Mouse (Mus musculus) thymus, postnatal 36 days (tissue): Measurements from ENCODE around the gene Arhgap6.
A peak's percentile ranks its signal among the peaks of the same experiment; 100 is the strongest.
"Not testable (repeated sequence)": the region's sequence is repeated elsewhere in the genome, so short reads cannot be mapped to it uniquely, and the experiment has no call there.

Experiments
- DNase-seq, 2 experiments: peaks; one replicate each; pipeline ENCODE4 v3.0.0; 2022; ENCODE audit warnings: mixed read lengths in 2 of 2

Gene Arhgap6

DNA sequence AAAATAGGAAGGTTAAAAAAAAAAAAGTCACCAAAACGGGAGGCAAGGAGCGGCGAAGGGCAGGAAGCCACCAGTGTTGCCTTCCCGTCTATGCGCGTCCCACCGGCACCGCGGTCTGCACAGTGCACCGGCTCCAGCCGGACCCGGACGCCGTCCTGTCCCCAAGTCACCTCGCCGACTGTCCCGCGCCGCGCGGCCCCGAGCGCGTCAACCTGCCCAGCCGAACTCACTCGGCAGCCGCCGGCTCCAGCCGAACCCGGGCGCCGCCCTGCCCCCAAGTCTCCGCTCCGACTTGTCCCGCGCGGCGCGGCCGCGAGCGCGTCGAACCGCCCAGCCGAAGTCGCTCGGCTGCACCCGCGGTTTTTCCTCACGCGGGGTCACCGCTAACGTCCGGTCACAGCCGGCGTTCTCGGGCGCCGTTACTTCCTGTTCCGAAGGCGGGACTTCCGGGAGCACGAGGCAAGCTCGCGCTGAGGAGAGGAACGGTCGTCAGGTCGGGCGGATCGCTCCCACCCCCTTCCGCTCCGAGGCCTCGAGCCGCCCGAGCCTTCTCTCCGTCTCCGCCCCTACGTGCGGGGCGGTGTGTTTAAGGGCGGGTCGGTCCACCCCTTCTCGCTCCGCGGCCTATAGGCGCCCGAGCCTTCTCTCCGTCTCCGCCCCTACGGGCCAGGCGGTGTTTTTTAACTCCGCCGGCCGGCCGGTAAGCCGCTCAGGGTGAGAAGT is 525.2 kb downstream of the Arhgap6 start, which contains the start of gene Hccs:
Hccs (minus strand) TSS at position 428 of the 723 bp plus-strand sequence.
- peak; percentile 81 to 92 for DNase-seq

DNA sequence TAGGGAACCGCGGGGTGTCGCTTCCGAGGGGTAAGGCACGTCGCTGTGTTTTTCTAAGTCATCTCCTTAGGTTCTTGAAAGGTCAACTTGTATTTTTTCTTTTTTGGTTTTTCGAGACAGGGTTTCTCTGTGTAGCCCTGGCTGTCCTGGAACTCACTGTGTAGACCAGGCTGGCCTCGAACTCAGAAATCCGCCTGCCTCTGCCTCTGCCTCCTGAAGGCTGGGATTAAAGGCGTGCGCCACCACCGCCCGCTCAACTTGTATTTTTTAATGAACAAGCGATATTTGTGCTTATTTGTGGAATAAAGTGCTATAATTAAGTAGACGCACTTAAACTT is 525.7 kb downstream of the Arhgap6 start:
- not testable (repeated sequence) for DNase-seq

DNA sequence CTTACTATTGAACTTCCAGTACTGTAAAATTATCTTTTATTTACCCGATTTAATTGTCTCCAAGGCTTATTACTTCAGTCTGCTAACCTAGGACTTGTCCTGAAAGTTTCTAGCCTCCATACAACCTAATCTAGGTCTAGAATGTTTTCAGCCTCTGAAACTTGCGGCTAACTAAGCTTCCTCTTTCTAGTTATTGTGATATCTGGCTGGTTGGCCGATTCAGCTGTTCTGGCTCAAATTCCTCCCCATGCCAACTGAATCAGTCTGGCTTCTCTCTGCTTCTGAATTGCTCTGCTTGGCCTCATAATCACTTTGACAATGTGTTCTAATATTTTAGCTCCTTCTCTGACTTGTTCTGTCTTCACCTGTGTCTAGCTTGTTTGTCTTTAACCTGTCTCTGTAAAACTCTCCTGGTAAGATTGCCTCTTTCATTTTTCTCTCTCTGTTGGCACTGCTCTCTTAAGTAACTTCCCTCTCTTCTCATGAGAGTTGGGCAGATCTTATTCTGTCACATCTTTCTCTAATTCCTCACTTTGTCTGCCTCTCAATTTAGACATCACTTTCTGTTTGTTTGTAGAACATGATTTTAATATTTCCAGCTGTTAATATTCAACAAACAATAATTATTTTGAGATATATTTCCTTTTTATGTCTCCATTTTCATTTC is 531.2 kb downstream of the Arhgap6 start:
- DNase-seq, result no peak

DNA sequence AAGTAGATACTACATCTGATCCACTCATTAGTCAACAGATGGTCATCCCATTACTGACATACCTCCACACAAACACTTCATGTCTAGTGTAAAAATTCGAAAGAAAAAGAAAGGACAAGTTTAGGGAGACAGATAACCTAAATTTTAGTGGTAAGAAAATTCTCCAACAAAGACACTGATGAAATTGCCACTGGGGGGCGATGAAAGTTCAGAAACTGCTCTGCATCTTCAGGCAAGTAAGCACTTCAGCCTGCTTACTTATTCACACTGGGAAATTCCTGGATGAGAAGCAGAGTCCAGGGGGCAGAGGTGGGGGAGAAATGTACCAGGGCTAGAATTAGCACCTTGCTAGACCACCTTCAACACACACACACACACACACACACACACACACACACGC is 537.4 kb downstream of the Arhgap6 start:
- DNase-seq, result no peak

DNA sequence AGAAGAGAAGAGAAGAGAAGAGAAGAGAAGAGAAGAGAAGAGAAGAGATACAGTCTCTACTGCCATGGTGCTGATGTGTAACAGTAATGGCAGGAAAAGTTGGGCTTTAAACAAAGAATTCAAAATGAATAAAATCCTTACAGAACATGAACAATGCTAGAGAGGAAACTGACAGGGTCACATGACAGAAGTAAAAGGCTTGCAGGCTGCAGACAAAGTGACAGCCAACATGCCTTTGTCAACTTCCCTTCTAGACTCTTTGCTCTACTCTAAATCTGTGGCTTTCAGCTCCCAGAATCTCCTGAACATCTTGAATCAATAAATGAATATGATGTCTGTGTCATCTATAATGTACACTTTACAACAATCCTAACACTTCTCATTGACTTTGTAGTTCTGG is 542.7 kb downstream of the Arhgap6 start:
- no peak for DNase-seq

DNA sequence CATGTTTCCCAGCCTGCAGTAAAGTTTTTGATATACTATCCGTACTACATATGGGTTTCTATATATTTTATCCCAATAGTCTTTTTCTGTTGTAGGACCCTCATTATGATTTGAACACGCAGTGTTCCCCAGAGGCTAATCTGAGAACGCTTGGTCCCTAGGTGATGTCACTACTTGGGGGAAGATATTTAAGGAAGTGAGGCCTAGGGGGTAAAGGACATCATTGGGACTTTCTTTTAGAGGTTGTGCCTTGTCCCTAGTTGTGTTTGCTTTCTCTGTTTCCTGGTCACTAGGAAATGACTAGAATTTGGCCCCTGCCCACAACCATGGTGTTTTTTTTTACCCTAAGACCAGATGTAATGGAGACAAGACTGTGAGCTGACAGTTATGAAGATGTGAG is 543.3 kb downstream of the Arhgap6 start:
- DNase-seq, result no peak
